Mouse (Mus musculus) forebrain, postnatal 0 days (tissue): ENCODE data around the gene Sstr5. TPM values are rescaled to one million over a fixed set of nuclear protein-coding genes. Genes with fewer than 3 reads are reported as not detected.

Source experiments
- ATAC-seq: fragments of 200-750 bp; cut with Nextera tagmentation; 2 replicates; pipeline ENCODE4 v1.8.0; 2017; ENCODE audit warnings: mild to moderate bottlenecking, moderate library complexity
- DNase-seq: peaks from one replicate; pipeline ENCODE4 v3.0.0-alpha.2; 2015
- H3K27ac ChIP-seq: fragments of 300-500 bp; sonication (generic); 2 replicates; pipeline ENCODE4 v1.5.1; 2014; ENCODE audit warnings: low read depth, mild to moderate bottlenecking, antibody characterized with exemption, low read length, moderate library complexity, mixed read lengths
- H3K27me3 ChIP-seq: fragments of 300-500 bp; sonication (generic); 2 replicates; pipeline ENCODE4 v1.6.1; 2014; ENCODE audit warnings: mild to moderate bottlenecking, low read length, mixed read lengths; ENCODE audit not compliant: insufficient read depth
- H3K36me3 ChIP-seq: fragments of 300-500 bp; sonication (generic); 2 replicates; pipeline ENCODE4 v1.6.1; 2014; ENCODE audit warnings: mild to moderate bottlenecking, moderate library complexity; ENCODE audit not compliant: insufficient read depth
- H3K4me1 ChIP-seq: fragments of 300-500 bp; sonication (generic); 2 replicates; pipeline ENCODE4 v1.6.1; 2014; ENCODE audit warnings: antibody characterized with exemption; ENCODE audit not compliant: insufficient read depth
- H3K4me2 ChIP-seq: fragments of 300-500 bp; sonication (generic); 2 replicates; pipeline ENCODE4 v1.6.1; 2014; ENCODE audit warnings: low read depth, mild to moderate bottlenecking, moderate library complexity
- H3K4me3 ChIP-seq: fragments of 300-500 bp; sonication (generic); 2 replicates; pipeline ENCODE4 v1.5.1; 2014; ENCODE audit warnings: low read depth, low read length, mixed read lengths
- H3K9ac ChIP-seq: fragments of 300-500 bp; sonication (generic); 2 replicates; pipeline ENCODE4 v1.6.1; 2014; ENCODE audit warnings: mild to moderate bottlenecking
- H3K9me3 ChIP-seq: fragments of 300-500 bp; sonication (generic); 2 replicates; pipeline ENCODE4 v1.6.1; 2016; ENCODE audit warnings: low read length
- CTCF ChIP-seq: sonication (generic); IDR thresholded peaks from 2 replicates; pipeline ENCODE4 v1.5.1; 2016; ENCODE audit warnings: antibody characterized with exemption, control low read depth, low read depth
- WGBS: fragments of 180-500 bp; shearing (Covaris S2); extraction: QIAGEN DNeasy Blood & Tissue Kit; methylation state at CpG from one replicate; pipeline ENCODE4 v1.1.7; 2014; 5-methylcytosine and 5-hydroxymethylcytosine counted together
- polyA plus RNA-seq: library from polyadenylated mRNA; unstranded; fragments of >200 nt; fragmentation: Nextera tagmentation; extraction: Ambion mirVana; gene quantifications from 2 replicates; pipeline ENCODE4 v1.2.1, GENCODE M21; 2015
- total RNA-seq: library from RNA; depleted of rRNA; stranded (reverse); fragments of >200 nt; gene quantifications from 2 replicates; pipeline ENCODE4 v1.2.3, GENCODE M21; 2014

Gene Sstr5
- total and polyA plus RNA-seq, 2 experiments from 2014 or later, result 0.94 to 2.0 TPM

- Histone ChIP-seq H3K27ac (no peak overlapping the region), H3K4me2 (no peak overlapping the region), H3K4me1 (peaks cover 8% of the 10 kb centered on the region; the same call in 1 of the 2 replicates), H3K4me3 (no peak overlapping the region), H3K9me3 (no peaks in the 10 kb centered on the region), H3K27me3 (peaks cover 3% of the 10 kb centered on the region), H3K9ac (no peak overlapping the region), H3K36me3 (no peaks in the 10 kb centered on the region)
- ATAC-seq (no peak), DNase-seq (no peak)
- WGBS, result 67% methylated on average over 14 of the region's 14 CpGs
- TF ChIP-seq CTCF, result no peak
Observed at GRCm38 (mm10) chr17:25472044-25472443, 25.0 kb downstream of the Sstr5 start.

GRCm38 (mm10) chr17:25471418-25471817 lies 25.7 kb downstream of the Sstr5 start:
- H3K27me3 ChIP-seq, result peaks cover 3% of the 10 kb centered on the region
- DNase-seq (peak; percentile 32), ATAC-seq (peak; percentile 38)
- H3K4me3 ChIP-seq, result no peak overlapping the region
- H3K9ac ChIP-seq, result no peak overlapping the region
- 44% methylated on average over 8 of the region's 8 CpGs for WGBS
- H3K4me1 ChIP-seq, result peaks cover 8% of the 10 kb centered on the region; the same call in 1 of the 2 replicates
- no peaks in the 10 kb centered on the region for H3K9me3 ChIP-seq
- no peaks in the 10 kb centered on the region for H3K36me3 ChIP-seq
- no peak overlapping the region for H3K4me2 ChIP-seq
- TF ChIP-seq CTCF, result no peak
- no peak overlapping the region for H3K27ac ChIP-seq

GRCm38 (mm10) chr17:25469798-25470197 lies 27.3 kb downstream of the Sstr5 start:
- Histone ChIP-seq H3K4me2 (no peak overlapping the region), H3K4me1 (peaks cover 7% of the 10 kb centered on the region; the same call in 1 of the 2 replicates), H3K27ac (no peak overlapping the region), H3K27me3 (peaks cover 3% of the 10 kb centered on the region), H3K9ac (no peak overlapping the region), H3K36me3 (no peaks in the 10 kb centered on the region), H3K4me3 (no peak overlapping the region), H3K9me3 (no peaks in the 10 kb centered on the region)
- peak; percentile 95 for TF ChIP-seq CTCF
- WGBS, result 25% methylated on average over 7 of the region's 8 CpGs
- ATAC-seq (peak; percentile 57), DNase-seq (peak; percentile 85)

- no peak overlapping the region for H3K4me3 ChIP-seq
- H3K4me1 ChIP-seq, result no peaks in the 10 kb centered on the region
- H3K9ac ChIP-seq, result no peak overlapping the region
- no peak overlapping the region for H3K27ac ChIP-seq
- ATAC-seq (no peak), DNase-seq (no peak)
- no peaks in the 10 kb centered on the region; the same call in 1 of the 2 replicates for H3K27me3 ChIP-seq
- H3K36me3 ChIP-seq, result no peaks in the 10 kb centered on the region
- no peak overlapping the region for H3K4me2 ChIP-seq
- no peak for TF ChIP-seq CTCF
- no peaks in the 10 kb centered on the region for H3K9me3 ChIP-seq
- WGBS, result 71% methylated on average over 6 of the region's 6 CpGs
Observed at GRCm38 (mm10) chr17:25468301-25468700, 28.8 kb downstream of the Sstr5 start.

GRCm38 (mm10) chr17:25467781-25468180 lies 29.3 kb downstream of the Sstr5 start:
- Histone ChIP-seq H3K4me2 (no peak overlapping the region), H3K9ac (no peak overlapping the region), H3K27me3 (no peaks in the 10 kb centered on the region; the same call in 1 of the 2 replicates), H3K4me1 (0 out of 2 replicates have a peak, but pooled peaks cover under 1% of the 10 kb centered on the region), H3K36me3 (no peaks in the 10 kb centered on the region), H3K9me3 (no peaks in the 10 kb centered on the region), H3K4me3 (no peak overlapping the region), H3K27ac (no peak overlapping the region)
- no peak for ATAC-seq
- WGBS, result 67% methylated on average over 6 of the region's 6 CpGs
- no peak for TF ChIP-seq CTCF
- no peak for DNase-seq

GRCm38 (mm10) chr17:25466257-25466656 lies 30.8 kb downstream of the Sstr5 start:
- Histone ChIP-seq H3K9me3 (no peaks in the 10 kb centered on the region), H3K27me3 (no peaks in the 10 kb centered on the region; the same call in 1 of the 2 replicates), H3K27ac (no peak overlapping the region), H3K4me2 (no peak overlapping the region), H3K4me1 (0 out of 2 replicates have a peak, but pooled peaks cover 4% of the 10 kb centered on the region), H3K36me3 (no peaks in the 10 kb centered on the region), H3K4me3 (no peak overlapping the region), H3K9ac (no peak overlapping the region)
- DNase-seq (no peak), ATAC-seq (no peak)
- TF ChIP-seq CTCF, result no peak
- WGBS, result 77% methylated on average over 2 of the region's 2 CpGs

- no peaks in the 10 kb centered on the region for H3K27me3 ChIP-seq
- 0 out of 2 replicates have a peak, but pooled peaks cover 4% of the 10 kb centered on the region for H3K4me1 ChIP-seq
- no peaks in the 10 kb centered on the region for H3K36me3 ChIP-seq
- ATAC-seq, result no peak
- H3K9ac ChIP-seq, result no peak overlapping the region
- H3K9me3 ChIP-seq, result no peaks in the 10 kb centered on the region
- DNase-seq, result no peak
- no peak overlapping the region for H3K4me3 ChIP-seq
- WGBS, result 77% methylated on average over 4 of the region's 4 CpGs
- no peak for TF ChIP-seq CTCF
- H3K4me2 ChIP-seq, result no peak overlapping the region
- H3K27ac ChIP-seq, result no peak overlapping the region
Observed at GRCm38 (mm10) chr17:25464091-25464490, 33.0 kb downstream of the Sstr5 start.
